Mouse (Mus musculus): ENCODE results near the gene Tmem117.

Gene Tmem117

GRCm38 (mm10) chr15:95042437-95042836, 413.4 kb downstream of the Tmem117 start:
- DNase-seq: no peak

GRCm38 (mm10) chr15:95044011-95044410, 415.0 kb downstream of the Tmem117 start:
- DNase-seq: peak; percentile 31

- DNase-seq: no peak
Measured at GRCm38 (mm10) chr15:95047486-95047885, 418.5 kb downstream of the Tmem117 start.

GRCm38 (mm10) chr15:95049171-95049729, 420.2 kb downstream of the Tmem117 start:
- DNase-seq: no peak

GRCm38 (mm10) chr15:95055081-95055650, 426.1 kb downstream of the Tmem117 start:
- no peak for DNase-seq

GRCm38 (mm10) chr15:95068023-95068422, 439.0 kb downstream of the Tmem117 start:
- no peak for DNase-seq

GRCm38 (mm10) chr15:95068799-95069198, 439.8 kb downstream of the Tmem117 start:
- no peak for DNase-seq

- DNase-seq: no peak
Measured at GRCm38 (mm10) chr15:95070881-95071280, 441.8 kb downstream of the Tmem117 start.

GRCm38 (mm10) chr15:95075356-95075755, 446.3 kb downstream of the Tmem117 start:
- DNase-seq: peak; percentile 76

- no peak for DNase-seq
Measured at GRCm38 (mm10) chr15:95081654-95082053, 452.6 kb downstream of the Tmem117 start.

GRCm38 (mm10) chr15:95085962-95086361, 456.9 kb downstream of the Tmem117 start:
- DNase-seq: no peak

GRCm38 (mm10) chr15:95100133-95100532, 471.1 kb downstream of the Tmem117 start:
- no peak for DNase-seq

GRCm38 (mm10) chr15:95101522-95101921, 472.5 kb downstream of the Tmem117 start:
- DNase-seq: no peak

- DNase-seq: no peak
Measured at GRCm38 (mm10) chr15:95107246-95107809, 478.3 kb downstream of the Tmem117 start.

- no peak for DNase-seq
Measured at GRCm38 (mm10) chr15:95108626-95109025, 479.6 kb downstream of the Tmem117 start.

GRCm38 (mm10) chr15:95131401-95131800, 502.4 kb downstream of the Tmem117 start:
- no peak for DNase-seq

- no peak for DNase-seq
Measured at GRCm38 (mm10) chr15:95135926-95136609, 507.0 kb downstream of the Tmem117 start.

GRCm38 (mm10) chr15:95137018-95137810, 508.2 kb downstream of the Tmem117 start:
- peak; percentile 20 for DNase-seq

- no peak for DNase-seq
Measured at GRCm38 (mm10) chr15:95138709-95139409, 509.8 kb downstream of the Tmem117 start.

- no peak for DNase-seq
Measured at GRCm38 (mm10) chr15:95144131-95144530, 515.1 kb downstream of the Tmem117 start.

GRCm38 (mm10) chr15:95145118-95145517, 516.1 kb downstream of the Tmem117 start:
- DNase-seq: no peak
